Mouse (Mus musculus) heart, postnatal 0 days (tissue): ENCODE data around the gene Poldip3.

Experiments
- CTCF ChIP-seq: IDR thresholded peaks from 2 replicates; pipeline ENCODE4 v1.5.1; 2016; ENCODE audit warnings: antibody characterized with exemption, control low read depth, low read depth
- EP300 ChIP-seq: IDR thresholded peaks from 2 replicates; pipeline ENCODE4 v1.6.1; 2016; ENCODE audit warnings: antibody characterized with exemption, low read depth

GRCm38 (mm10) chr15:83118360-83118759, 30.8 kb downstream of the Poldip3 start:
- peak; percentile 65 for TF ChIP-seq CTCF
- TF ChIP-seq EP300 = no peak
